Mouse (Mus musculus): ENCODE data around the gene Zbtb44. TPM values are rescaled to one million over a fixed set of nuclear protein-coding genes. Genes with fewer than 3 reads are reported as not detected.
"Not testable (repeated sequence)": the region's sequence is repeated elsewhere in the genome, so short reads cannot be mapped to it uniquely, and the experiment has no call there.

The Zbtb44 gene
- polyA plus RNA-seq, 1 experiment from 2014 or later = 7.6 TPM

DNA sequence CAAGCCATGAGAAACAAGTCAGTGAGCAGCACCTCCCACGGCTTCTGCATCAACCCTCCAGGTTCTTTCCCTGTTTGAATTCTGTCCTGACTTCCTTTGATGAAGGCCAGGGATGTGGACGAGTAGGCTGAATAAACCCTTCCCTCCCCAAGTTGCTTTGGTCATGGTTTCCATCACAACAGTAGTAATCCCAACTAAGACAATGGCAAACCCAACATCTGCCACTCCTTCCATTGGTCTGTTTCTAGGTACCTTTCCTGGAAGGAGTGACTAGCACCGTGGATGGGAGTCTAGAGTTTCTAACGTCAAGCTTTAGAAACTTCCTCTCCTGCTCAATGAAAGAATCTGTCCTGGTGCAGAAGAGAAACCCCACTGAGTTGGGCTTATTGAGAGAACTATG is 12.8 kb upstream of the Zbtb44 start:
- no peak for ATAC-seq (replicated peaks; ENCODE audit: low FRiP score)
- H3K4me3 ChIP-seq (replicated peaks) = no peak overlapping the region
- whole genome bisulfite sequencing = 68% methylated on average over 4 of the region's 4 CpGs
- no peak overlapping the region for H3K9ac ChIP-seq
- H3K9me3 ChIP-seq (replicated peaks) = no peaks in the 10 kb centered on the region
- H3K4me1 ChIP-seq = no peaks in the 10 kb centered on the region
- no peak overlapping the region for H3K27ac ChIP-seq
- no peaks in the 10 kb centered on the region for H3K36me3 ChIP-seq
- no peaks in the 10 kb centered on the region for H3K27me3 ChIP-seq
- H3K4me2 ChIP-seq = no peak overlapping the region

DNA sequence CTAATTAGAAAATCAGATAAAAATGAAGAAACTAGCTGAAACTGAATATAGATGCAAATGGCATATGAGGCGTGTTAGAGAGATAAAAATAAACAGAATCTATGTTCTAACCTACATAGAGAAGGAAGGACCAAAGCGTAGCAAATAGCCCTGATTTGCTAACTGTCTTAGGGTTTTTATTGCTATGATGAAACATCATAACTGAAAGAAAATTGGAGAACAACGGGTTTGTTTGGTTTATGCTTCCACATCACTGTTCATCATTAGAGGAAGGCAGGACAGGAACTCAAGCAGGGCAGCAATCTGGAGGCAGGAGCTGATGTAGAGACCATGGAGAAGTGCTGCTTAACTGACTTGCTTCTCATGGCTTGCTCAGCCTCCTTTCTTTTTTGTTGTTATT is 12.3 kb upstream of the Zbtb44 start:
- no peaks in the 10 kb centered on the region for H3K36me3 ChIP-seq
- H3K4me2 ChIP-seq = no peak overlapping the region
- no peak overlapping the region for H3K9ac ChIP-seq
- H3K4me3 ChIP-seq (replicated peaks) = no peak overlapping the region
- no peak overlapping the region for H3K27ac ChIP-seq
- 90% methylated on average over 3 of the region's 3 CpGs for WGBS
- ATAC-seq (replicated peaks; ENCODE audit: low FRiP score) = no peak
- no peaks in the 10 kb centered on the region for H3K9me3 ChIP-seq (replicated peaks)
- no peaks in the 10 kb centered on the region for H3K4me1 ChIP-seq
- no peaks in the 10 kb centered on the region for H3K27me3 ChIP-seq

DNA sequence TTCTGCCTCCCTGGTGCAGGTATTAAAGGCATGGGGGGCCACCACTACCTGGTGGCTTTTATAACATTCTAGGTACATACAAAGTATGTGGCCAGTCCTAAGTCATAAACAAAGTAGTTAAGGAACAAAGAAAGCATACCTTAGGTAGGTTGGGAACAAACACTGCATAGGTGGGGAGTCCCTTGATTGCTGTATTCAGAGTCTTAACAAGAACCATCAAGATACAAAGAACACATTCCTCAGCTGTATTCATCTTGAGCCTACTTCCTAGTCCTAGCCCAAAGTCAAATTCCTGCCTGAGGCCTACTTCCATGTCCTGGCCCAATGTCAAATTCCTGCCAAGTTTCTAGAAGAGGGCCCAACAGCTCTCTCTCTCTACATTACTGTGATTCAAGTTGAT is 11.7 kb upstream of the Zbtb44 start:
- Histone ChIP-seq H3K9me3 (replicated peaks) (no peaks in the 10 kb centered on the region), H3K27ac (no peak overlapping the region), H3K36me3 (no peaks in the 10 kb centered on the region), H3K27me3 (no peaks in the 10 kb centered on the region), H3K9ac (no peak overlapping the region), H3K4me3 (replicated peaks) (no peak overlapping the region), H3K4me2 (no peak overlapping the region), H3K4me1 (no peaks in the 10 kb centered on the region)
- no peak for ATAC-seq (replicated peaks; ENCODE audit: low FRiP score)

DNA sequence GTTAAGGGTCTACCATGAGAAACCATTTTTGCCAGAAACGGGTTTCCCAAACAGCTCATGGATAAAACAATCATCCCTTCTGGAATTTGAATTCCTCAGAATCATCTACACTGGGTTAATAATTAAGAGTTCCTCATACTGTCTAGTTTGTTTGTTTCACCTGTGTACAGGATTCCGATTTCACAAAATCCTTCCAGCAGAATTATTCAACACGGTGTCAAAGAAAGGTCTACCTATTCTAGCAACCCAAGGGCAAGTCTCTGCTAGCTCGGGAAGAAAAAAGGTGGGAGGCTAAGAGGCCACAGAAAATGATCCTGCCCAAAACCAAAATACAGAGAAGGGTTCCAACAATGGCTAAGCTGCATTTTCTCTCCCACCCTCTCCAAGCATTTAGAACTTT is 2.2 kb upstream of the Zbtb44 start:
- Histone ChIP-seq H3K36me3 (no peaks in the 10 kb centered on the region), H3K4me1 (peaks cover 12% of the 10 kb centered on the region), H3K4me2 (no peak overlapping the region), H3K9me3 (replicated peaks) (no peaks in the 10 kb centered on the region), H3K4me3 (replicated peaks) (no peak overlapping the region), H3K9ac (no peak overlapping the region), H3K27ac (no peak overlapping the region), H3K27me3 (no peaks in the 10 kb centered on the region)
- ATAC-seq (replicated peaks; ENCODE audit: low FRiP score) = no peak
- WGBS = 77% methylated on average over 4 of the region's 4 CpGs

DNA sequence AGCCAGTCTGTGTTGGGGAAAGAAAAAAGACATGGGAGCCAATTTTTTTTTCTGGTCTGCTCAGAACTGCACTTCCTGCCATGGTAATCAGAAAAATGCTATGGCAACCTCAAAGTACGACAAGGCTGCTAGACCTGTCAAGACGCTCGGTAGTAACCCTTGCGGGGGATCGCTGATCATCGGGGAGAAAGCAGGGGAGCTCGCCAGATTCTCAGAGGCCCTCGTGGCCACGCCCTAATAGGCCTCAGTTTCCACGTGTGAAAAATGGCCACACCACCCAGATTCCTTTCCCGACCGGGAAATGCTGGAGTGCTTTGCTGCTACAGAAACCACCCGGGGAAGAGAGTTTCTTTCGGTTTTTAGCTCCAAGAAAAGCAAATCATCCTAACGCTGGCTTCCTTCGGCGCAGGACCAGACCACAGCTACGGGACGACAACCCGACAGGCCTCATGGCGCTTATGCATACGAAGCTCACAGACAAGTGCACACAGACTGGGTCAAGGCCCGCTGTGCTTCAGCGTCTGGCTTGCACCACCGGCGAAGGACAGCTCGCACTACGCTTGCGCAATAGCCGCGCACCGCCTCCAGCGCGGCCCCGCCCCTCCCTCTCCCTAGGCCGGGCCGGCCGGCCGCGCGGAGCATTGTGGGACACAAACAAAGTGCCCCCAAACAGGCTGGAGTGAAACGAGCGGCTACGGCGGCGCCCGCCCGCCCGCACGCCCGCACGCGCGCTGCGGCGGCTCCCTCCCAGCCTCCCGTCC is 513 bp upstream of the Zbtb44 start:
- H3K9ac ChIP-seq = peak overlapping the region; percentile 89
- no peaks in the 10 kb centered on the region for H3K9me3 ChIP-seq (replicated peaks)
- H3K4me2 ChIP-seq = peak overlapping the region; percentile 88
- no peaks in the 10 kb centered on the region; the same call in 1 of the 2 replicates for H3K36me3 ChIP-seq
- peak overlapping the region; percentile 86 for H3K4me3 ChIP-seq (replicated peaks)
- peak overlapping the region; percentile 97 for H3K27ac ChIP-seq
- ATAC-seq (replicated peaks; ENCODE audit: low FRiP score) = peak; percentile 97
- no peaks in the 10 kb centered on the region for H3K27me3 ChIP-seq
- H3K4me1 ChIP-seq = peaks cover 12% of the 10 kb centered on the region
- under 1% methylated on average over 45 of the region's 57 CpGs for WGBS

DNA sequence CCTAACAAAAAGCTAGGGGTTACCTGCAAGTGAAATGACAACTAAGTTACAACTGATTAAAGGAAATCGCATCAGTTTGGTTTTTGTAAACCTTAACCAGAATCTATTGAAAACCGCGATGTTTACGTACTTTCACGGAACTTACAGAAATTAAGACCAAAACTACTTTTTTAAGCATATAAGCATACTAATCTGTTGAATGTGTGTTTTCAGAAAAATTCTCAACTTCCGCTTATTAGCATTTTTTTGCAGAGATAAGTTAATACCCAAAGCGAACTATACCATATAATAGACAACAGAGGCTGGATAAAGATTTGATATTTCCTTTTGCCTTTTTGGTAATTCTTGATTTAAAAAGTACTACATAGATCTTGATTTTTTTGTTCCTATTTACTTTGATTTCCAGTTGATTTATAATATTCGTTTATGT is 985 bp downstream of the Zbtb44 start:
- peak overlapping the region; percentile 97; the same call in 1 of the 2 replicates for H3K27ac ChIP-seq
- 16% methylated on average over 8 of the region's 8 CpGs for WGBS
- peak overlapping the region; percentile 88 for H3K4me2 ChIP-seq
- no peaks in the 10 kb centered on the region for H3K9me3 ChIP-seq (replicated peaks)
- H3K27me3 ChIP-seq = no peaks in the 10 kb centered on the region
- ATAC-seq (replicated peaks; ENCODE audit: low FRiP score) = no peak
- peak overlapping the region; percentile 86 for H3K4me3 ChIP-seq (replicated peaks)
- H3K36me3 ChIP-seq = no peaks in the 10 kb centered on the region; the same call in 1 of the 2 replicates
- peak overlapping the region; percentile 89 for H3K9ac ChIP-seq
- peaks cover 12% of the 10 kb centered on the region for H3K4me1 ChIP-seq

DNA sequence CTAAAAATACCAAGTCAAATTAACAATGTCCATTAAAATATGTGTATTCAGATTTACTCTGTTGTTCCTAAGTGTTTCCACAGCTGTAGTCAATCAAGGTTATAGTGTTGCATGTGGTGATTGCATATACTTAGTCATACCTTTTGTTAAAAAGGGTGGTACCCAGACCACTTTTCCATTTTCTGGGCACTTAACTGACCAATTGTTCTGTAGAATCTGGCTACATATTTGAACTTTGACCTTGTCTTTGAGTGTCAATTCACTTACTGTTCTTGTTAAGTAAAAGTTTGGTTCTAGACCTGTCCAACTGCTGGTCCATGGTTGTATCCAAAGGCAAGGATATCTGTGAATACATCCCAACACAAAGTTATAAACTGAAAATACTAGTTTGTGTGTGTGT is 2.1 kb downstream of the Zbtb44 start:
- no peak for ATAC-seq (replicated peaks; ENCODE audit: low FRiP score)
- Histone ChIP-seq H3K9me3 (replicated peaks) (no peaks in the 10 kb centered on the region), H3K4me2 (no peak overlapping the region)

DNA sequence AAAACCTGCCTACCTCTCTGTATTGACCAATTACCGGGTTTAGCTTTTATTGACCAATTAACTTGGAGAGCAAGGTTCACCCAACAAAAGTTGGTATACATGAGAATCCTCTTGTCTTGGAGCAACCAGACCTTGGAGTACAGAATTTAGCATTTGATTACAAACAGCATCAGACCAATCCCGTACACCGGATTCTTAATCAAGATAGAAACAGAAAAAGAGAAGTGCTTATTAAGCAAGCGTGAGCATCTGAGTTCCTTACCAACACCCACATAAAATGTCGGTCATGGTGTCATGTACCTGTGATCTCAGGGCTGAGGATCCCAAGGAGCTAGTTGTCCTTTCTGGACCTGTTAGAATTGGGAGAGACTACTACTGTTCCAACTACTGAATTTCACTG is 19.8 kb downstream of the Zbtb44 start:
- Histone ChIP-seq H3K9ac (no peak overlapping the region), H3K4me1 (no peaks in the 10 kb centered on the region), H3K36me3 (peaks cover 20% of the 10 kb centered on the region), H3K4me2 (no peak overlapping the region), H3K27me3 (no peaks in the 10 kb centered on the region), H3K9me3 (replicated peaks) (no peaks in the 10 kb centered on the region), H3K27ac (no peak overlapping the region), H3K4me3 (replicated peaks) (no peak overlapping the region)
- 94% methylated on average over 5 of the region's 5 CpGs for WGBS
- ATAC-seq (replicated peaks; ENCODE audit: low FRiP score) = no peak

More for the DNA sequence above, 2.1 kb downstream of the Zbtb44 start:
- no peaks in the 10 kb centered on the region; the same call in 1 of the 2 replicates for H3K36me3 ChIP-seq
- no peaks in the 10 kb centered on the region for H3K27me3 ChIP-seq
- H3K9ac ChIP-seq = no peak overlapping the region
- peaks cover 12% of the 10 kb centered on the region for H3K4me1 ChIP-seq
- no peak overlapping the region for H3K4me3 ChIP-seq (replicated peaks)
- H3K27ac ChIP-seq = no peak overlapping the region

DNA sequence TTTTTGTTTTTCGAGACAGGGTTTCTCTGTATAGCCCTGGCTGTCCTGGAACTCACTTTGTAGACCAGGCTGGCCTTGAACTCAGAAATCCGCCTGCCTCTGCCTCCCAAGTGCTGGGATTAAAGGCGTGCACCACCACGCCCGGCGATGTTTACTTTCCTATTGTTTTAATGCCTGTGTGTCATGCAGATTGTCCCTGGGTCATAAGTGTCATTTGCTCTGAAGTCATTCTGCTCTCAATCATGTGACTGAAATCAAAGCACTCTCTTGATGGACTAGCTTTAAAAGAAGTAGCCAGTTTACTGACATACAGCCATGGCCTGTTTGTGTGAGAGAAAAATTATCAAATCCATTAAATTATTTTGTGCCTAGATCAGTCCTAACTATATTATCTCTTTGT is 21.1 kb downstream of the Zbtb44 start:
- not testable (repeated sequence) for H3K9me3 ChIP-seq (replicated peaks); ATAC-seq (replicated peaks; ENCODE audit: low FRiP score); H3K27me3 ChIP-seq; H3K4me1 ChIP-seq; H3K4me2 ChIP-seq; H3K27ac ChIP-seq; H3K9ac ChIP-seq; H3K4me3 ChIP-seq (replicated peaks)
- peaks cover 23% of the 10 kb centered on the region for H3K36me3 ChIP-seq
- 91% methylated on average over 6 of the region's 6 CpGs for WGBS

DNA sequence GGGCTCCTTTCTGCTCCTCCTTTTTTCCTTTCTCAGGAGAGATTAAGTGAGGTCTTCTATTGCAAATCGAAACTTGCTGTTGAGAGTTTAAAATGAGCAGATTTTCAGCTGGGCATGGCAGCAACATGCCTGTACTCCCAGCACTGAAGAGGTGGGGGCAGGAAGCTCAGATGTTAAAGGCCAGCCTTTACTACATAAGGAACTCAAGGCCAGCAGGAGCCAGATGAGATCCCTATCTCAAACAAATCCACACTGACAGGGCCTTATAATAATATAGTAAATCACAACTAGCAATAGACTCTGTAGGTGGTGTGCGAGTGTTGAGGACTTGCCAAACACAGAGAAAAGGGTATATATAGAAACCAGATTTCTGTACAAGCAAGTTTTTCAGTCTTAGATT is 28.3 kb downstream of the Zbtb44 start:
- Histone ChIP-seq H3K27ac (no peak overlapping the region), H3K36me3 (peaks cover 49% of the 10 kb centered on the region), H3K4me2 (no peak overlapping the region), H3K27me3 (no peaks in the 10 kb centered on the region), H3K9ac (no peak overlapping the region), H3K4me3 (replicated peaks) (no peak overlapping the region), H3K4me1 (0 out of 2 replicates have a peak, but pooled peaks cover 4% of the 10 kb centered on the region), H3K9me3 (replicated peaks) (no peaks in the 10 kb centered on the region)
- WGBS = 69% methylated on average over 2 of the region's 2 CpGs
- no peak for ATAC-seq (replicated peaks; ENCODE audit: low FRiP score)

DNA sequence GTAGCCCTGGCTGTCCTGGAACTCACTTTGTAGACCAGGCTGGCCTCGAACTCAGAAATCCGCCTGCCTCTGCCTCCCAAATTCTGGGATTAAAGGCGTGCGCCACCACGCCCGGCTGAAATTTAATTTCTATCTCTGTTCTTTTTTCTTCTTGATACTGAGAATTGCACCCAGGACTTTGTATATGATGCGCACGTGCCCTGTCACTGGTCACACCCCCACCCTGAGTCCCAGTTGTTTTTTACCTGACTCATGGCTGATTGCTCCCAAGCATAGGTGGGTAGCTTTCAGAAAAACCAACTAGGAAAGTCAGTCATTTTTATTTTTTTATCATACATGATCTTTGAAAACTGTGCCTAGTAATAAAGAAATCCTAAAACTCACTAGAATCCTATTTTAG is 40.3 kb downstream of the Zbtb44 start:
- no peak overlapping the region for H3K4me3 ChIP-seq (replicated peaks)
- ATAC-seq (replicated peaks; ENCODE audit: low FRiP score) = no peak
- H3K27ac ChIP-seq = no peak overlapping the region
- no peak overlapping the region for H3K9ac ChIP-seq
- WGBS = 96% methylated on average over 8 of the region's 8 CpGs
- H3K36me3 ChIP-seq = peaks cover 43% of the 10 kb centered on the region
- no peaks in the 10 kb centered on the region for H3K27me3 ChIP-seq
- H3K9me3 ChIP-seq (replicated peaks) = no peaks in the 10 kb centered on the region
- no peaks in the 10 kb centered on the region for H3K4me1 ChIP-seq
- no peak overlapping the region for H3K4me2 ChIP-seq

DNA sequence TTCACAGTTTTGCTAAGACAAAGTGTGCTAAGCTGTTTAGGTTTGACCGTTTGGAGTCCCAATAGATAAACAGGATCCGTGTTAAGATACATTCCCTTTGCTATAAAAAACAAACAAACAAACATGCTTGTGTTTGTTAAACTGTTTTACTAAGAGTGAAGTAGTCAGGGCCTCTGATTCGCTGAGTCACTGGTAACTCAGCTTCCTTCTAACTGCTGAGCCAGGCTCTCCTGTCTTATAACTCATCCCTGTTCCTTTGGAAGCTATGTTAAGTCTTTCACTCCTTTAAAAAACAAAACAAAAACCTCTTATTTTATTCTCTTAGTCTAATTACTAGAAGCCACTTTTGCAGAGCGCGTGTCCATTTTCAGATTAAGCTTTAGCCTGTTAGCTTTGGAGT is 41.8 kb downstream of the Zbtb44 start:
- Histone ChIP-seq H3K9ac (no peak overlapping the region), H3K36me3 (peaks cover 29% of the 10 kb centered on the region), H3K4me1 (no peaks in the 10 kb centered on the region), H3K27me3 (no peaks in the 10 kb centered on the region), H3K27ac (no peak overlapping the region), H3K9me3 (replicated peaks) (no peaks in the 10 kb centered on the region), H3K4me3 (replicated peaks) (no peak overlapping the region), H3K4me2 (no peak overlapping the region)
- 86% methylated on average over 5 of the region's 5 CpGs for WGBS
- ATAC-seq (replicated peaks; ENCODE audit: low FRiP score) = no peak

DNA sequence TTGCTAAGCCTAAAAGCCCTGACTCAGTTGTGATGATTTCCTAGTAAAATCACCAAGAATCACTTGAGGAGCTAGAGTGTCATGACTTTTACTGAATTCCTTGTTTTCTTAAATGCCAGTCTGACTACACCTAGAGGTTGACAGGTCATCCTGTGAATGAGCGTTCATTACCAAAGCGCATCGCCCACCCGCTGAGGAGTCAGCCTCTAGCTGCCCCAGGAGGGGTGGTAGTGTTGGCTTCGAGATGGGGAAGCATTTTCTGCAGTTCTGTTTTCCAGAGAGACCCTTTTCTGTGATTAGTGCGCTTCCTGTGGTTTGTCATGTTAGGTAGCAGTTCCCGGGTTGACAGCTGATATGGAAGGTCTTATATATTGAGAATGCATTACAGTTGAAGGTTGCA is 43.4 kb downstream of the Zbtb44 start:
- H3K27me3 ChIP-seq = no peaks in the 10 kb centered on the region
- no peak overlapping the region for H3K27ac ChIP-seq
- H3K9ac ChIP-seq = no peak overlapping the region
- H3K9me3 ChIP-seq (replicated peaks) = no peaks in the 10 kb centered on the region
- WGBS = 78% methylated on average over 7 of the region's 7 CpGs
- no peak for ATAC-seq (replicated peaks; ENCODE audit: low FRiP score)
- H3K36me3 ChIP-seq = peaks cover 24% of the 10 kb centered on the region
- no peaks in the 10 kb centered on the region for H3K4me1 ChIP-seq
- H3K4me3 ChIP-seq (replicated peaks) = no peak overlapping the region
- no peak overlapping the region for H3K4me2 ChIP-seq

Data from kidney, embryonic 15.5 days (tissue).